Mouse (Mus musculus): ENCODE results near the gene Plagl1.

DNA sequence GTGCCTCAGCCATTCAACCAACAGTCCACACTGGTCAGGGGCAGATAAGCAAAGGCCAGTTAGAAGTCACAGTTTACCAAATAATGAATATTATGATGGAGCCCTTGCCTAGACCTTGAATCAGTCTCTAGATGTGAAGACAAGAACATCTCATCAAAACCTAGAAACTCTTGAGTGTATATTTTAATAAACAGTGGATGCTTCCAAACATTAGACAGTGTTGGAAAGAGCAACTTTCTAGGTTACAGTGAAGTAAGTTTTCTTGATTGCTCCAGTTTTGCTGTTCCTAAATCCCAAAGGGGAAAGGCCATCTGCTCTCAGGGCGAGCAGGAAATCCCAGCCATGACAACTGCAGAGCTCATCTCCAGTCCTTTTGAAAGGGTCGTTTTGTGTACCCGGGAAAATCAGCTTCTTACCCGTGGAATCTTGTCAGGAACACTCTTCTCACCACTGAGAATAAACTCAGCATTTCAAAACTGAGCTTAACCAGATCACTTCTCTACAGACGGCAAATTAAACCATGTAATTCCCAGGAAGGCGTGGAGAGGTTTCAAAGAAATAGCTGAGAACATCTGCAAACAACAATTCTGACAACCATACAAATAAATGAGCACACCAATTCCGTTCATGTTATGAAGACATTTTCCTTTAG, 117.8 kb downstream of the Plagl1 start, which contains the start of gene Zc2hc1b:
- TF ChIP-seq CTCF (IDR thresholded peaks at IDR 0.05; ENCODE audit: extremely low read depth, insufficient read depth, insufficient read length, insufficient replicate concordance): no peak
- TF ChIP-seq POLR2A (IDR thresholded peaks at IDR 0.05; ENCODE audit: low read depth, low read length): no peak

Measured in spleen, adult 2 months (tissue).